Mouse (Mus musculus) hindbrain, embryonic 14.5 days (tissue): ENCODE measurements around the gene Babam2. TPM values are rescaled to one million over a fixed set of nuclear protein-coding genes. Genes with fewer than 3 reads are reported as not detected.

ENCODE experiments used
- ATAC-seq: fragments of 200-750 bp; cut with Nextera tagmentation; 2 replicates; pipeline ENCODE4 v1.8.0; 2017; ENCODE audit warnings: moderate number of reproducible peaks, mild to moderate bottlenecking, moderate TSS enrichment, moderate library complexity; ENCODE audit not compliant: low FRiP score
- DNase-seq: peaks from one replicate; pipeline ENCODE4 v3.0.0-alpha.2; 2015; ENCODE audit warnings: low spot score
- H3K27ac ChIP-seq: fragments of 300-500 bp; sonication (generic); 2 replicates; pipeline ENCODE4 v1.5.1; 2014; ENCODE audit warnings: mild to moderate bottlenecking, moderate library complexity
- H3K27me3 ChIP-seq: fragments of 300-500 bp; sonication (generic); 2 replicates; pipeline ENCODE4 v1.6.1; 2014; ENCODE audit warnings: mild to moderate bottlenecking, low read length, mixed read lengths; ENCODE audit not compliant: control insufficient read depth, insufficient read depth
- H3K36me3 ChIP-seq: fragments of 300-500 bp; sonication (generic); replicated peaks from 2 replicates; pipeline ENCODE4 v1.6.1; 2014; ENCODE audit not compliant: control insufficient read depth, insufficient read depth
- H3K4me1 ChIP-seq: fragments of 300-500 bp; sonication (generic); replicated peaks from 2 replicates; pipeline ENCODE4 v1.6.1; 2014; ENCODE audit warnings: antibody characterized with exemption, low read length, mixed read lengths; ENCODE audit not compliant: control insufficient read depth, insufficient read depth
- H3K4me2 ChIP-seq: fragments of 300-500 bp; sonication (generic); replicated peaks from 2 replicates; pipeline ENCODE4 v1.6.1; 2014; ENCODE audit warnings: mild to moderate bottlenecking, moderate library complexity
- H3K4me3 ChIP-seq: fragments of 300-500 bp; sonication (generic); replicated peaks from 2 replicates; pipeline ENCODE4 v1.5.1; 2014; ENCODE audit warnings: mild to moderate bottlenecking, low read length
- H3K9ac ChIP-seq: fragments of 300-500 bp; sonication (generic); 2 replicates; pipeline ENCODE4 v1.6.1; 2014
- H3K9me3 ChIP-seq: fragments of 300-500 bp; sonication (generic); 2 replicates; pipeline ENCODE4 v1.6.1; 2016; ENCODE audit warnings: low read length; ENCODE audit not compliant: control insufficient read depth
- WGBS: fragments of 180-500 bp; shearing (Covaris S2); extraction: QIAGEN DNeasy Blood & Tissue Kit; methylation state at CpG from one replicate; pipeline ENCODE4 v1.1.7; 2014; 5-methylcytosine and 5-hydroxymethylcytosine counted together
- polyA plus RNA-seq: library from polyadenylated mRNA; unstranded; fragments of >200 nt; fragmentation: Nextera tagmentation; extraction: Ambion mirVana; gene quantifications from 2 replicates; pipeline ENCODE4 v1.2.1, GENCODE M21; 2014

Babam2 gene
- polyA plus RNA-seq, 1 experiment from 2014 or later, result 39.8 TPM

GRCm38 (mm10) chr5:31828747-31829146 lies 131.3 kb downstream of the Babam2 start:
- H3K9me3 ChIP-seq, result no peaks in the 10 kb centered on the region
- no peak overlapping the region for H3K27ac ChIP-seq
- no peak for ATAC-seq
- DNase-seq, result no peak
- no peak overlapping the region for H3K4me2 ChIP-seq
- H3K4me3 ChIP-seq, result no peak overlapping the region
- H3K36me3 ChIP-seq, result no peaks in the 10 kb centered on the region
- no peaks in the 10 kb centered on the region for H3K27me3 ChIP-seq
- H3K4me1 ChIP-seq, result no peaks in the 10 kb centered on the region
- no peak overlapping the region for H3K9ac ChIP-seq
- 98% methylated on average over 10 of the region's 10 CpGs for WGBS

- Histone ChIP-seq H3K4me1 (no peaks in the 10 kb centered on the region), H3K9me3 (peaks cover 4% of the 10 kb centered on the region), H3K9ac (no peak overlapping the region), H3K36me3 (no peaks in the 10 kb centered on the region), H3K4me2 (no peak overlapping the region), H3K27me3 (no peaks in the 10 kb centered on the region), H3K27ac (no peak overlapping the region), H3K4me3 (no peak overlapping the region)
- DNase-seq (no peak), ATAC-seq (no peak)
- 83% methylated on average over 1 of the region's 1 CpGs for WGBS
Measured at GRCm38 (mm10) chr5:31829588-31829987, 132.1 kb downstream of the Babam2 start.

GRCm38 (mm10) chr5:31831587-31831986 lies 134.1 kb downstream of the Babam2 start:
- Histone ChIP-seq H3K9ac (no peak overlapping the region), H3K4me1 (no peaks in the 10 kb centered on the region), H3K36me3 (no peaks in the 10 kb centered on the region), H3K4me2 (no peak overlapping the region), H3K9me3 (peaks cover 14% of the 10 kb centered on the region), H3K4me3 (no peak overlapping the region), H3K27ac (no peak overlapping the region), H3K27me3 (no peaks in the 10 kb centered on the region)
- whole genome bisulfite sequencing, result 87% methylated on average over 1 of the region's 1 CpGs
- ATAC-seq, result no peak
- no peak for DNase-seq

- no peaks in the 10 kb centered on the region for H3K4me1 ChIP-seq
- H3K9ac ChIP-seq, result no peak overlapping the region
- H3K36me3 ChIP-seq, result no peaks in the 10 kb centered on the region
- no peak overlapping the region for H3K4me3 ChIP-seq
- no peak overlapping the region for H3K4me2 ChIP-seq
- H3K27ac ChIP-seq, result no peak overlapping the region
- no peak for DNase-seq
- ATAC-seq, result no peak
- peaks cover 14% of the 10 kb centered on the region for H3K9me3 ChIP-seq
- WGBS, result 90% methylated on average over 2 of the region's 2 CpGs
- H3K27me3 ChIP-seq, result no peaks in the 10 kb centered on the region
Measured at GRCm38 (mm10) chr5:31835691-31836090, 138.2 kb downstream of the Babam2 start.

GRCm38 (mm10) chr5:31839973-31840372 lies 142.5 kb downstream of the Babam2 start:
- Histone ChIP-seq H3K4me1 (no peaks in the 10 kb centered on the region), H3K36me3 (no peaks in the 10 kb centered on the region), H3K9ac (no peak overlapping the region), H3K4me2 (no peak overlapping the region), H3K27ac (no peak overlapping the region), H3K9me3 (peaks cover 6% of the 10 kb centered on the region), H3K27me3 (no peaks in the 10 kb centered on the region), H3K4me3 (no peak overlapping the region)
- DNase-seq, result no peak
- no peak for ATAC-seq

GRCm38 (mm10) chr5:31840406-31840805 lies 142.9 kb downstream of the Babam2 start:
- no peaks in the 10 kb centered on the region for H3K27me3 ChIP-seq
- no peak overlapping the region for H3K4me2 ChIP-seq
- H3K4me3 ChIP-seq, result no peak overlapping the region
- H3K9me3 ChIP-seq, result peaks cover 2% of the 10 kb centered on the region; the same call in 1 of the 2 replicates
- no peaks in the 10 kb centered on the region for H3K4me1 ChIP-seq
- ATAC-seq (no peak), DNase-seq (no peak)
- H3K9ac ChIP-seq, result no peak overlapping the region
- WGBS, result 100% methylated on average over 1 of the region's 1 CpGs
- H3K27ac ChIP-seq, result no peak overlapping the region
- no peaks in the 10 kb centered on the region for H3K36me3 ChIP-seq

DNA sequence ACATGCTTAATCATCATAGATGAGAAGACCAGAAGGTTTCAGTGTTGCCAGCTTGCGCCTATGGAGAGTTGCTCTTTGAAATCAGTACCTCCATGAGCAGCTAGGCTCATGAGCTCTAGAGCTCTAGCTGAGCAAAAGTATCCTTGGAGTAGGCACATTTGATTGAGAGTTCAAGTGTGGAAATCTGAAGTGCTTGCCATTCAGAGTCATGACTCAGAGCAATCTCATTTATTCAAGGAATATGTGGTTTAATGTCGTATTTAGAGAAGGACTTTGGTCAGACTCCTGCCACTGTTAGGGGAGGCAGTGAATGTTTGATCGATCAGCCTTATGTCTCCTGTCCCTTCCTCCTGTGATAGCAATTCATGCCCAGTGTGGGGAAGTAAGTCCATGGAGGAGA lies 147.4 kb downstream of the Babam2 start:
- no peak overlapping the region for H3K9ac ChIP-seq
- H3K36me3 ChIP-seq, result no peaks in the 10 kb centered on the region
- H3K4me1 ChIP-seq, result no peaks in the 10 kb centered on the region
- DNase-seq, result no peak
- no peaks in the 10 kb centered on the region for H3K9me3 ChIP-seq
- H3K4me2 ChIP-seq, result no peak overlapping the region
- no peak for ATAC-seq
- H3K27ac ChIP-seq, result no peak overlapping the region
- 93% methylated on average over 3 of the region's 3 CpGs for WGBS
- no peak overlapping the region for H3K4me3 ChIP-seq
- no peaks in the 10 kb centered on the region for H3K27me3 ChIP-seq

- DNase-seq (no peak), ATAC-seq (no peak)
- H3K36me3 ChIP-seq, result no peaks in the 10 kb centered on the region
- H3K27me3 ChIP-seq, result no peaks in the 10 kb centered on the region
- H3K9ac ChIP-seq, result no peak overlapping the region
- no peak overlapping the region for H3K4me2 ChIP-seq
- no peak overlapping the region for H3K27ac ChIP-seq
- no peaks in the 10 kb centered on the region for H3K4me1 ChIP-seq
- peaks cover 3% of the 10 kb centered on the region; the same call in 1 of the 2 replicates for H3K9me3 ChIP-seq
- no peak overlapping the region for H3K4me3 ChIP-seq
Measured at GRCm38 (mm10) chr5:31846971-31847370, 149.5 kb downstream of the Babam2 start.

- Histone ChIP-seq H3K9ac (no peak overlapping the region), H3K27me3 (no peaks in the 10 kb centered on the region), H3K9me3 (peaks cover 3% of the 10 kb centered on the region; the same call in 1 of the 2 replicates), H3K4me3 (no peak overlapping the region), H3K4me2 (no peak overlapping the region), H3K27ac (no peak overlapping the region), H3K4me1 (no peaks in the 10 kb centered on the region), H3K36me3 (no peaks in the 10 kb centered on the region)
- DNase-seq (no peak), ATAC-seq (no peak)
Measured at GRCm38 (mm10) chr5:31848995-31849394, 151.5 kb downstream of the Babam2 start.

DNA sequence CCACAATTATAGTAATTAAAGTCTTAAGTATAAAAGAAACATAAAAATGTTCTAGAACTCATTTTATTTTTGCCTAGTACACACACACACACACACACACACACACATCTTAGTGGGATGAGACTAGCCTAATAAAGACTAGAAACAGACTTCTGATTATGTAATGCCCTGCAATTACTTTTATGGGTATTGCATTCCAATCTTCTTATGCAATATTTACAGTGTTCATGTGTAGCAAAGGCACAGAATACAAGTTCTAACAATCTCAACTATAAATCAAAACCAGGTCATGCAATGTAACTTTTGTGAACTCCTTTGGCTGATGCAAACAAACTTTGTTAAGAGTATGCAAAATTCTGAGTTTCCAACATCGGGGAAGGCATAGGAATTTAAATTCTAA lies 155.3 kb downstream of the Babam2 start:
- H3K4me1 ChIP-seq, result no peaks in the 10 kb centered on the region
- H3K27ac ChIP-seq, result no peak overlapping the region
- DNase-seq, result no peak
- H3K4me3 ChIP-seq, result no peak overlapping the region
- no peaks in the 10 kb centered on the region for H3K36me3 ChIP-seq
- H3K4me2 ChIP-seq, result no peak overlapping the region
- H3K9ac ChIP-seq, result no peak overlapping the region
- H3K9me3 ChIP-seq, result peaks cover 3% of the 10 kb centered on the region; the same call in 1 of the 2 replicates
- ATAC-seq, result no peak
- 90% methylated on average over 1 of the region's 1 CpGs for WGBS
- H3K27me3 ChIP-seq, result no peaks in the 10 kb centered on the region
